In genomic region chr10:7076662-7077211, GRCm38 (mm10) we compare ENCODE assay signal across 8 mouse cellular contexts. TPM values are rescaled to one million over a fixed set of nuclear protein-coding genes. Genes with fewer than 3 reads are reported as not detected.
DNase-seq lines count a peak whose midpoint lies in the region; ATAC-seq and TF ChIP-seq lines count a peak whose summit lies in the region.

No protein-coding gene starts in this region.

- WGBS in kidney, adult 2 months: 32% methylated on average over 7 of the region's 8 CpGs
- 51% methylated on average over 7 of the region's 8 CpGs for WGBS in forebrain, embryonic 16.5 days
- 54% methylated on average over 7 of the region's 8 CpGs for WGBS in midbrain, embryonic 13.5 days

- peak; percentile 49 for ATAC-seq in forebrain, embryonic 16.5 days
- peak; percentile 56; the same call in 1 of the 2 replicates for ATAC-seq in midbrain, embryonic 13.5 days

- no peaks in the 10 kb centered on the region for H3K9me3 ChIP-seq in forebrain, embryonic 16.5 days (ENCODE audit: control insufficient read depth, low read length)
- no peaks in the 10 kb centered on the region for H3K9me3 ChIP-seq in midbrain, embryonic 13.5 days

- peak; percentile 10 for DNase-seq in kidney, adult 2 months
- no peak for DNase-seq in kidney, adult 9 months
- peak; percentile 66 for DNase-seq in cerebellum, adult 8-10 months
- DNase-seq in B cell, adult 2 months: no peak
- DNase-seq in layer of hippocampus, postnatal 36 days: no peak
- no peak for DNase-seq in spleen, postnatal 10 days (ENCODE audit: low spot score in 2 of 2)

- H3K27me3 ChIP-seq in kidney, adult 2 months (replicated peaks; ENCODE audit: control insufficient read depth, insufficient read depth, low read length): no peaks in the 10 kb centered on the region
- H3K27me3 ChIP-seq in forebrain, embryonic 16.5 days (replicated peaks; ENCODE audit: control insufficient read depth, insufficient read depth, low read length): no peaks in the 10 kb centered on the region
- no peaks in the 10 kb centered on the region for H3K27me3 ChIP-seq in midbrain, embryonic 13.5 days

- no peaks in the 10 kb centered on the region; the same call in 1 of the 2 replicates for H3K4me1 ChIP-seq in kidney, adult 2 months (ENCODE audit: control insufficient read depth, insufficient read depth, low read length)
- no peaks in the 10 kb centered on the region for H3K4me1 ChIP-seq in forebrain, embryonic 16.5 days (replicated peaks; ENCODE audit: control insufficient read depth, insufficient read depth, low read length)
- H3K4me1 ChIP-seq in midbrain, embryonic 13.5 days (replicated peaks): 0 out of 2 replicates have a peak, but pooled peaks cover 3% of the 10 kb centered on the region

- no peak overlapping the region for H3K4me2 ChIP-seq in forebrain, embryonic 16.5 days (ENCODE audit: low read length)
- no peak overlapping the region for H3K4me2 ChIP-seq in midbrain, embryonic 13.5 days (replicated peaks)

- no peaks in the 10 kb centered on the region for H3K36me3 ChIP-seq in kidney, adult 2 months (ENCODE audit: control insufficient read depth, insufficient read depth, low read length)
- H3K36me3 ChIP-seq in forebrain, embryonic 16.5 days (ENCODE audit: control insufficient read depth, insufficient read depth): no peaks in the 10 kb centered on the region
- H3K36me3 ChIP-seq in midbrain, embryonic 13.5 days: no peaks in the 10 kb centered on the region

- no peak for TF ChIP-seq POLR2A in kidney, adult 2 months (IDR thresholded peaks at IDR 0.05; ENCODE audit: low read depth, low read length)

- H3K4me3 ChIP-seq in kidney, adult 2 months (ENCODE audit: insufficient read depth, low read depth, low read length): no peak overlapping the region
- no peak overlapping the region for H3K4me3 ChIP-seq in forebrain, embryonic 16.5 days (replicated peaks; ENCODE audit: low read length)
- H3K4me3 ChIP-seq in midbrain, embryonic 13.5 days (replicated peaks): no peak overlapping the region

- H3K9ac ChIP-seq in forebrain, embryonic 16.5 days (replicated peaks; ENCODE audit: low read depth, low read length): no peak overlapping the region
- H3K9ac ChIP-seq in midbrain, embryonic 13.5 days (replicated peaks): no peak overlapping the region

- no peak overlapping the region for H3K27ac ChIP-seq in kidney, adult 2 months (ENCODE audit: insufficient read depth, low read depth, low read length)
- no peak overlapping the region for H3K27ac ChIP-seq in forebrain, embryonic 16.5 days (ENCODE audit: low read length)
- no peak overlapping the region for H3K27ac ChIP-seq in midbrain, embryonic 13.5 days

- no peak for TF ChIP-seq CTCF in kidney, adult 2 months (conservative IDR thresholded peaks at IDR 0.05; ENCODE audit: insufficient read depth, insufficient read length, low read depth, low read length)

RNA-seq across cellular contexts. Expression of gene Ipcef1, which starts 24.5 kb away (rescaled TPM):
- polyA plus RNA-seq in kidney, adult 2 months (2012; rRNA removed): 2.3 and 2.7 TPM in 2 replicates
- polyA plus RNA-seq in forebrain, embryonic 16.5 days (2015; fragmentation: Nextera tagmentation; extraction: Ambion mirVana): 1.6 and 2.2 TPM in 2 replicates
- 0.70 and 0.94 TPM in 2 replicates for polyA plus RNA-seq in midbrain, embryonic 13.5 days (2015; fragmentation: Nextera tagmentation; extraction: Ambion mirVana)
- 10 to 100 TPM; 16.2 to 19.1 TPM for total RNA-seq in layer of hippocampus, postnatal 36 days (2021)

Comparison
In these comparisons a context has a peak if more than half of its experiments do, and no peak if none do; other contexts are left out.
1. DNase-seq: peak in kidney, adult 2 months (single experiment) and cerebellum, adult 8-10 months (single experiment); none in kidney, adult 9 months (single experiment), B cell, adult 2 months (0 of 2), layer of hippocampus, postnatal 36 days (0 of 2) and spleen, postnatal 10 days (0 of 2).